Mouse (Mus musculus) embryonic facial prominence, embryonic 11.5 days (tissue): ENCODE results near the gene Btd. TPM values are rescaled to one million over a fixed set of nuclear protein-coding genes. Genes with fewer than 3 reads are reported as not detected.

Source experiments
- ATAC-seq: fragments of 200-750 bp; cut with Nextera tagmentation; replicated peaks from 2 replicates; pipeline ENCODE4 v1.8.0; 2017; ENCODE audit warnings: low read depth; ENCODE audit not compliant: insufficient number of reproducible peaks, low FRiP score, low TSS enrichment
- DNase-seq: peaks from one replicate; pipeline ENCODE4 v3.0.0-alpha.2; 2015; ENCODE audit warnings: low spot score
- H3K27ac ChIP-seq: fragments of 300-500 bp; sonication (generic); replicated peaks from 2 replicates; pipeline ENCODE4 v1.5.1; 2014; ENCODE audit warnings: mild to moderate bottlenecking, low read depth, low read length, control low read depth
- H3K27me3 ChIP-seq: fragments of 300-500 bp; sonication (generic); 2 replicates; pipeline ENCODE4 v1.6.1; 2014; ENCODE audit warnings: mild to moderate bottlenecking, low read length, moderate library complexity, mixed read lengths; ENCODE audit not compliant: control insufficient read depth, insufficient read depth
- H3K36me3 ChIP-seq: fragments of 300-500 bp; sonication (generic); replicated peaks from 2 replicates; pipeline ENCODE4 v1.6.1; 2014; ENCODE audit warnings: low read depth, mild to moderate bottlenecking, low read length, moderate library complexity, mixed read lengths; ENCODE audit not compliant: control insufficient read depth, insufficient read depth
- H3K4me1 ChIP-seq: fragments of 300-500 bp; sonication (generic); 2 replicates; pipeline ENCODE4 v1.6.1; 2014; ENCODE audit warnings: low read length, mixed read lengths; ENCODE audit not compliant: control insufficient read depth, insufficient read depth
- H3K4me2 ChIP-seq: fragments of 300-500 bp; sonication (generic); 2 replicates; pipeline ENCODE4 v1.6.1; 2014; ENCODE audit warnings: low read depth, mild to moderate bottlenecking, control low read depth, low read length, moderate library complexity
- H3K4me3 ChIP-seq: fragments of 300-500 bp; sonication (generic); 2 replicates; pipeline ENCODE4 v1.5.1; 2014; ENCODE audit warnings: low read depth, low read length, control low read depth
- H3K9ac ChIP-seq: fragments of 300-500 bp; sonication (generic); replicated peaks from 2 replicates; pipeline ENCODE4 v1.6.1; 2014; ENCODE audit warnings: mild to moderate bottlenecking, control low read depth, low read length
- H3K9me3 ChIP-seq: fragments of 300-500 bp; sonication (generic); replicated peaks from 2 replicates; pipeline ENCODE4 v1.6.1; 2016; ENCODE audit warnings: mild to moderate bottlenecking, low read length, inconsistent platforms, mixed read lengths; ENCODE audit not compliant: control insufficient read depth
- WGBS: fragments of 180-500 bp; shearing (Covaris S2); extraction: QIAGEN DNeasy Blood & Tissue Kit; methylation state at CpG from one replicate; pipeline ENCODE4 v1.1.7; 2014; 5-methylcytosine and 5-hydroxymethylcytosine counted together
- polyA plus RNA-seq: library from polyadenylated mRNA; unstranded; fragments of >200 nt; fragmentation: Nextera tagmentation; extraction: Ambion mirVana; gene quantifications from 2 replicates; pipeline ENCODE4 v1.2.1, GENCODE M21; 2014

Gene Btd
- polyA plus RNA-seq, 1 experiment from 2014 or later: 18.2 TPM

DNA sequence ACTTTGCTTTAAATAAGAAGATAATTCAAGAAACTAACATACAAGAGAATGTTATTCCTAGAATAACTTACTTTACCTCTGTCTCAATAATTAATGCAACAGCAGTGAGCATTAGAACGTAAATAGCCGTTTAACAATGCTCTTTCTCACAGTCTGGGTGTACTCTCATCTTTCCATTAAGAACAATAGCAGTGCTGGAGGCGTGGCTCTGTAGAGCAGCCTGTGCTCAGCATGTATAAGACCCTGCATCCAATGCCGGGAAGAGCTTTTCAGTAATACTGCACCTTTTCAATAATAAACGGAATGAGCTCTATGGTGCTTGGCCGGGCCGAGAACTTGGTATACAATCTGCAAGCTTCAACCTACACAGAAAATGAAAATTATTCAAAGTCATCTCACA is 10.2 kb upstream of the Btd start:
- no peak overlapping the region for H3K4me2 ChIP-seq
- no peaks in the 10 kb centered on the region for H3K27me3 ChIP-seq
- WGBS: 62% methylated on average over 7 of the region's 7 CpGs
- DNase-seq (no peak), ATAC-seq (no peak)
- no peak overlapping the region for H3K27ac ChIP-seq
- H3K4me1 ChIP-seq: no peaks in the 10 kb centered on the region
- no peaks in the 10 kb centered on the region for H3K9me3 ChIP-seq
- H3K36me3 ChIP-seq: no peaks in the 10 kb centered on the region
- no peak overlapping the region for H3K9ac ChIP-seq
- H3K4me3 ChIP-seq: no peak overlapping the region

DNA sequence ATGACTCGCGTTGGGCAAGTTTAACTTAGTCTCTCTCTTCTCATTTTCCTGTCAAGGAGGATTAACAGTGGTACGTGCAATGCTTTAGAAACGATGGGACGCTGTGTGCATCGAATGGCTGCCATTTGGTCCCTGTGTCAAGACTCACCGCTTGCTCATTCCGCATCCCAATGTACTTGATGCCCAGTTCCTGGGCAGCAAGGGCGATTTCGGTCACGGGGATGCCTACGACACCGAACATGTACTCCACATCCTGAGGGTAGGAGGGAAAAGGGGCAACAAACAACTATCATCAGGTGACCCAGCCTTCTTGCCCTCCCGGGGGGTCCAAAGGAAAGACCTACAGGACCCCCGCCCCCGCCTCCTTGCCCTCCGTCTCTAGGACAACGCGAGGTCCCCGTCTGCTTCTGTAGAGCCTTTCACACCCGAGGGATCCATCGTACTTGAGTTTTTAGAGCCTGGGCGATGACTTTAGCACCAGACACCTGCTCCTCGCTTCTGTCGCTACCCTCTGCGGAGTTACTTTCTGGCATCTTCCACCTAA is 410 bp upstream of the Btd start, which contains the start of gene Gm49387:
Gm49387 (minus strand) TSS at position 533 of the 544 bp plus-strand sequence.
- H3K4me1 ChIP-seq: no peaks in the 10 kb centered on the region
- peak within 1 kb of the TSS; percentile 62 for H3K4me3 ChIP-seq
- peak within 1 kb of the TSS; percentile 88 for H3K4me2 ChIP-seq
- ATAC-seq: peak; percentile 54; the same call in 1 of the 2 replicates
- 4% methylated on average over 26 of the region's 26 CpGs for WGBS
- H3K9ac ChIP-seq: peak within 1 kb of the TSS; percentile 70
- H3K36me3 ChIP-seq: no peaks in the 10 kb centered on the region
- H3K27me3 ChIP-seq: no peaks in the 10 kb centered on the region
- H3K27ac ChIP-seq: peak within 1 kb of the TSS; percentile 54; the same call in 1 of the 2 replicates
- DNase-seq: no peak
- H3K9me3 ChIP-seq: no peaks in the 10 kb centered on the region

DNA sequence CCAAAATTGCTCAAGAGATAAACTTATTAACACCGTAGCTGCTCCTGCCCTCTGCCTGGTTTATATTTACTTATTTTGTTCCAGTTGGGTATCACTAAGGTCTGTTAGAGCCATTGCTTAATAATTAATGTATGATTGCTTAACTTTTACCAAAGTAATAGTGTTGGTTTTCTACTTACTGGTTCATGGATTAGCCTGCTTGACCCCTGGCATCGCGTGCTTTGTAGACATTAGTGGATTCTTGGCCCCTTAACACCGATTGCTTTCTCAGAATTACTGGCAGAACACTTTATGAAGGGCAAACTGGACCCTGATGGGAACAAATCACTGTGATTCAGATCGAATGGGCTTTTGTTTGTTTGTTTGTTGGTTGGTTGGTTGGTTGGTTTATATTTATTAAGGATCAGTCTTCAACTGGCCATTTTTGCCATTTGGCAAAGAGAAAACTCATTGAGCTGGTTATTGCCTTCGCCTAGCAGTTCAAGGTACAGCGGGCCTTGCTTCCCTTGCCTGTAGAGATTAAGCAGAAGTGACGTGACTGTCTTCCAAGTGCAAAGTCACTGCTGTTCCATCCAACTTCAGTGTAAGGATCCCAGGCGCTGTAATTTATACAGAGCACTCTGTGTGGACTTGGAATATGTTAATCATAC is 803 bp downstream of the Btd start:
- H3K27ac ChIP-seq: no peak overlapping the region
- ATAC-seq: no peak
- peak overlapping the region; percentile 70 for H3K9ac ChIP-seq
- no peaks in the 10 kb centered on the region for H3K9me3 ChIP-seq
- WGBS: 68% methylated on average over 9 of the region's 9 CpGs
- H3K4me1 ChIP-seq: no peaks in the 10 kb centered on the region
- no peaks in the 10 kb centered on the region for H3K36me3 ChIP-seq
- no peaks in the 10 kb centered on the region for H3K27me3 ChIP-seq
- no peak for DNase-seq
- H3K4me3 ChIP-seq: peak overlapping the region; percentile 62
- H3K4me2 ChIP-seq: peak overlapping the region; percentile 88

DNA sequence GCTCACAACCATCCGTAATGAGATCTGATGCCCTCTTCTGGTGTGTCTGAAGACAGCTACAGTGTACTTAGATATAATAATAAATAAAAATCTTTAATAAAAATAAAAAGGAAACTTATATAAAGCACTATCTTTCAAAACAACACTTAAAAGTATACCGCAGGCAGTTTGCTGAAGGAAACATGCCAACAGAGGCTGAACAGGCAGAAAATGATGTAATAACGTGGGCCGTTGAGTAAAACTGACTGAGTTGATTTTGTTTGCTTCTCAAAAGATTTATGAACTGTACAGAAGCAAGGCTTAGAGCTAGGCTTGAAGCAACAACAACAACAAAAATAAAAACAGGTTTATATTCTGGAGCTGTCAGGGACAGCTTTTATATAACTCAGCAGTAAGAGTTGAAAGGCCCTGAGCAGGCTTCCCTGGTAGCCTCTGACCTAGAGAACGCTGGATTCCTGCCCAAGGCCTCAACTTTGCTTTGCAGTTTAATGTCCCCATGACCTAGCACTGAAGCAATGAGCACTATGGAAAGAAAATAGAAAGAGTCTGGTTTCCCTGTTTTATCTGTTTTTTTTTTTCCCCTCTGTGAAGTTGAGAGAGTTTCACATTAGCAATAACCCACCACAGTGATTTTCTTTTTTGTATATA is 3.5 kb downstream of the Btd start:
- WGBS: 85% methylated on average over 5 of the region's 5 CpGs
- no peaks in the 10 kb centered on the region for H3K36me3 ChIP-seq
- H3K9ac ChIP-seq: no peak overlapping the region
- no peak for ATAC-seq
- H3K4me1 ChIP-seq: no peaks in the 10 kb centered on the region
- H3K4me2 ChIP-seq: no peak overlapping the region
- H3K4me3 ChIP-seq: no peak overlapping the region
- DNase-seq: no peak
- no peaks in the 10 kb centered on the region for H3K9me3 ChIP-seq
- no peak overlapping the region for H3K27ac ChIP-seq
- H3K27me3 ChIP-seq: no peaks in the 10 kb centered on the region

DNA sequence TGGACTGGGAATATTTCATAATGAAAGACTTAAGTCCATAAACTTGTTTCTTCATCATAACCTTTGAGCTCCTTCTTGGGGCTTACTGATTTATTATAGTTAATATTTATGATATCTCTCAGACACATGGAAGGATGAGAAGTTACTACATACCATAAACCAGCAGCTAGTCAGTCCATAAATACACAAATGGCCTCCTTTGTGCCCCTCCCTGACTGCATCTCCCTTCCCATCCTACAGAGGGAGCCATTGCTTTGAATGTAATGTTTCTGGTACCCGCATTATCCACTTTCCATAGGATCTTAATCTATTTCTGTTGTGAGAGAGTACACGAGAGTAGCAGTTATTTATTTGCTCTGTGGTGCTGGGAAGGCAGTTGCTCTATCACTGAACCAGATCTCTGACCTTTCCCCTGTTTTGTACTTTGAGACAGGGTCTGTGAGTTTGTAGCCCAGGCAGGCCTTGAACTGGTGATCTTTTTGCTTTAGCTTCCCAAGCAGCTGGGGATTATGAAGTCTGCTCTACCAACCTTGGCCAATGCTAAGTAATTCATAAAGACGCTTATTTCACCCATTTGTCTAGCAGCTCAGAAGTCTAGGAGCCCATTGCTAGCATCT is 4.2 kb downstream of the Btd start:
- H3K4me3 ChIP-seq: no peak overlapping the region
- no peaks in the 10 kb centered on the region for H3K4me1 ChIP-seq
- no peaks in the 10 kb centered on the region for H3K9me3 ChIP-seq
- no peak overlapping the region for H3K4me2 ChIP-seq
- DNase-seq: peak; percentile 42
- 61% methylated on average over 3 of the region's 3 CpGs for WGBS
- H3K27ac ChIP-seq: no peak overlapping the region
- H3K9ac ChIP-seq: no peak overlapping the region
- no peak for ATAC-seq
- H3K36me3 ChIP-seq: no peaks in the 10 kb centered on the region
- no peaks in the 10 kb centered on the region for H3K27me3 ChIP-seq

DNA sequence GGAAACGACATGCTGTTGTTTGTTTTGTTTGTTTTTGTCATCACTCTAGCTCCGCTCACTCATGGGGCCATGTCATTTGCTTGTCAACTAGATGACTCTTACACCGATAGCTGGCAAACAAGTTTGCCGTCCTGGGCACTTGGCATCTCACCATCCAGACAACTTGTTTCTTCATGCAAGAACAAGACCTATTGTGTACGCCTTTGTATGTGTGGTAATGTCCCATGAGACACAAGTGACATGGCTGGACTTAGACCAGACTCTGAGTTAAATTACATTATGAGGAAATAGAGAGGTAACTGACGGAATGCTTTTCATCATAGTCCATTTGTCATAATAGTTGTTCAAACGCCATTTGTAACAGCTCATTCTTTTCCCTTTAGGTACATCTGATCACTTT is 5.1 kb downstream of the Btd start:
- no peak for ATAC-seq
- no peaks in the 10 kb centered on the region for H3K4me1 ChIP-seq

DNA sequence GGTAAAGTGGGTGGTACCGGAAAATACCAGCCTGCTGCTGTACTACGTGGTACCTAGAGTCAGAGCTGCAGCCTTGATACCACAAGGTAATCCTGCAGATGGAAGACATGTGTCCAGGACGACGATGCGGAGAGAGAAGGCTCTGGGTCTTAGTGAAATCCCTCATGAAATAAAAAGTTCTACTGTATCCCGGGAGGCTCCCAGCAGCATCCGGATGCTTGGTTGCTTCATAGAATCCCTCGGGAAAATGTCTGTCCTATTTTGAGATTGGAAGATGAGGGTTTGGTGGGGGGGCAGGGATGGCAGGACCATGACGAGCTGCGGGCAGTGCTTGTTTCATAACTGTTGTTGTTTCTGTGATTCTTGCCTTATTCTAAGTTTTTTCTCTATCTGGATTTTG is 7.2 kb downstream of the Btd start:
- Histone ChIP-seq H3K9ac (no peak overlapping the region), H3K4me3 (no peak overlapping the region), H3K4me2 (no peak overlapping the region), H3K27me3 (no peaks in the 10 kb centered on the region), H3K4me1 (no peaks in the 10 kb centered on the region), H3K9me3 (no peaks in the 10 kb centered on the region), H3K27ac (no peak overlapping the region), H3K36me3 (no peaks in the 10 kb centered on the region)
- no peak for DNase-seq
- 87% methylated on average over 10 of the region's 10 CpGs for WGBS
- no peak for ATAC-seq

More for the DNA sequence above, 5.1 kb downstream of the Btd start:
- no peak overlapping the region for H3K4me3 ChIP-seq
- H3K36me3 ChIP-seq: no peaks in the 10 kb centered on the region
- no peak overlapping the region for H3K9ac ChIP-seq
- no peak for DNase-seq
- H3K4me2 ChIP-seq: no peak overlapping the region
- no peaks in the 10 kb centered on the region for H3K9me3 ChIP-seq
- WGBS: 88% methylated on average over 7 of the region's 7 CpGs
- H3K27ac ChIP-seq: no peak overlapping the region
- no peaks in the 10 kb centered on the region for H3K27me3 ChIP-seq

DNA sequence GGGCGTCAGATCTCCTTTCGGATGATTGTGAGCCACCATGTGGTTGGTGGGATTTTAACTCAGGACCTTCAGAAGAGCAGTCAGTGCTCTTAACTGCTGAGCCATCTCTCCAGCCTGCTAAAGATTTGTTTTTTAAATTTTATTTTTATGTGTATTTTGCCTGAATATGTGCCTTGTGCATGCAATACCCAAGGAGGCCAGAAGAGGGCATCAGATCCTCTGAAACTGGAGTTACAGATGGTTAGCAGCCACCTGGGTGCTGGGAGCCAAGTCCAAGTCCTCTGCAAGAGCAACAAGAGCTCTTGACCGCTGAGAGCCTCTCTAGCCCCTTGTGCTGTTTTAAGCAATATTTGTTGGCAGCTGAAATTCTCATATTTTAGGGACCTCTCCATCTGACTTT is 9.5 kb downstream of the Btd start:
- H3K4me2 ChIP-seq: no peak overlapping the region
- 95% methylated on average over 3 of the region's 3 CpGs for WGBS
- H3K27me3 ChIP-seq: no peaks in the 10 kb centered on the region
- no peak for DNase-seq
- no peaks in the 10 kb centered on the region for H3K36me3 ChIP-seq
- H3K27ac ChIP-seq: no peak overlapping the region
- ATAC-seq: no peak
- H3K4me1 ChIP-seq: no peaks in the 10 kb centered on the region
- no peaks in the 10 kb centered on the region for H3K9me3 ChIP-seq
- H3K9ac ChIP-seq: no peak overlapping the region
- no peak overlapping the region for H3K4me3 ChIP-seq
